8 mouse cellular contexts compared by ENCODE assay signal in genomic region chr10:34019302-34020075, GRCm38 (mm10). TPM values are rescaled to one million over a fixed set of nuclear protein-coding genes. Genes with fewer than 3 reads are reported as not detected.
DNase-seq lines count a peak whose midpoint lies in the region; ATAC-seq lines count a peak whose summit lies in the region.

Gene Rwdd1 (minus strand): TSS chr10:34019624.

- H3K9ac ChIP-seq in intestine, embryonic 14.5 days (ENCODE audit: low read length): peak within 1 kb of the TSS; percentile 91

- H3K9me3 ChIP-seq in intestine, embryonic 14.5 days (ENCODE audit: control insufficient read depth, low read length): no peaks in the 10 kb centered on the region

- DNase-seq in adrenal gland, adult 18-20 months (ENCODE audit: low spot score in 2 of 2): peak; percentile 93 to 95
- peak; percentile 98 for DNase-seq in embryo, embryonic 11 days
- peak; percentile 100 for DNase-seq in gastrocnemius, postnatal 25 days
- peak; percentile 95 for DNase-seq in intestine, embryonic 14.5 days (ENCODE audit: low spot score)
- DNase-seq in left cerebral cortex, postnatal 14 days (ENCODE audit: low spot score in 2 of 2): peak; percentile 98
- peak; percentile 97 for DNase-seq in mesoderm, embryonic 11.5 days (ENCODE audit: low read depth, low spot score)
- DNase-seq in right cerebral cortex, postnatal 36 days (ENCODE audit: low spot score in 2 of 2): peak; percentile 98
- peak; percentile 98 for DNase-seq in yolk sac, embryonic 10.5 days (ENCODE audit: low spot score)

- H3K27ac ChIP-seq in intestine, embryonic 14.5 days (ENCODE audit: low read depth): peak within 1 kb of the TSS; percentile 92

- no peaks in the 10 kb centered on the region for H3K27me3 ChIP-seq in intestine, embryonic 14.5 days (replicated peaks; ENCODE audit: control insufficient read depth, insufficient read depth, low read length)

- H3K4me1 ChIP-seq in intestine, embryonic 14.5 days (replicated peaks; ENCODE audit: control insufficient read depth, insufficient read depth, low read length): peaks cover 10% of the 10 kb centered on the region

- peak within 1 kb of the TSS; percentile 85 for H3K4me2 ChIP-seq in intestine, embryonic 14.5 days (ENCODE audit: low read length)

- intact Hi-C loops in left cerebral cortex, postnatal 14 days (cut with DNase I): loop anchor here (2.0 kb wide), 1 partner anchor 261 kb away; no protein-coding TSS in a partner anchor

- peak within 1 kb of the TSS; percentile 67 for H3K4me3 ChIP-seq in intestine, embryonic 14.5 days (ENCODE audit: low read depth, low read length)

- WGBS in intestine, embryonic 14.5 days: under 1% methylated on average over 82 of the region's 82 CpGs

- H3K36me3 ChIP-seq in intestine, embryonic 14.5 days (ENCODE audit: control insufficient read depth, insufficient read depth, low read length): no peaks in the 10 kb centered on the region

- peak; percentile 100 for ATAC-seq in intestine, embryonic 14.5 days (replicated peaks; ENCODE audit: low FRiP score, low TSS enrichment, low read depth)

RNA-seq across cellular contexts. Expression of gene Rwdd1, which starts in this region (rescaled TPM):
- total RNA-seq in adrenal gland, adult 18-20 months (2021): 100 to 1,000 TPM in 1 of 2 experiments, 10 to 100 TPM in 1; 88.4 to 101 TPM
- total RNA-seq in gastrocnemius, postnatal 25 days (2021): 100 to 1,000 TPM; 123 to 143 TPM
- 130 and 133 TPM in 2 replicates for polyA plus RNA-seq in intestine, embryonic 14.5 days (2014; fragmentation: Nextera tagmentation; extraction: Ambion mirVana)
- total RNA-seq in left cerebral cortex, postnatal 14 days (2021): 100 to 1,000 TPM in 1 of 2 experiments, 10 to 100 TPM in 1; 95.5 to 103 TPM

Comparison
In these comparisons a context has a peak if more than half of its experiments do, and no peak if none do; other contexts are left out.
1. Peak in every context shown above with its lines: DNase-seq, ATAC-seq, H3K4me3 ChIP-seq and H3K27ac ChIP-seq.